Mouse (Mus musculus) cerebellum, adult (tissue): Measurements from ENCODE around the gene Fam198b.
"Not testable (repeated sequence)": the region's sequence is repeated elsewhere in the genome, so short reads cannot be mapped to it uniquely, and the experiment has no call there.

Source experiments
- ATAC-seq: cut with Nextera tagmentation; 2 replicates; pipeline ENCODE4 v1.9.2; 2017; ENCODE audit warnings: mild to moderate bottlenecking, moderate library complexity, mixed read lengths; ENCODE audit not compliant: insufficient number of reproducible peaks, low FRiP score, low TSS enrichment

Gene Fam198b

DNA sequence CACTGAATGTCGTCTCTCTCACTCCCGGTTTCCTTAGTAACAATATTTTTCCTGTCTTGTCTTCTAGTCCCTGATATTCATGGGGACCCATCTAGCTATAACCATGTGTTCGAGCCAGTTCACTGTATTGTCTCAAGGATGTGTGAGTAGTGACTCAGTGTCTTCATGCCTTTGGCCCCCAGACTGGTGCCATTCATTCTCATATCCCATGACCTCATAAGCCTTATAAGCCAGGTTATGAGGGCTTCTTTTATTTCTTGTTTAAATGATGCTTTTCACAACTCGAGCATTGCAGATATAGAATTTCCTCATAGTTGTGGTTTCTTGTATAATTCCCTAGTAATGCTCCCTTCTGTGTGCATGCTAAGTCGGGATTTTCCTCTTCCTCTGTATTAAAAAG, 31.9 kb downstream of the Fam198b start:
- ATAC-seq = no peak

DNA sequence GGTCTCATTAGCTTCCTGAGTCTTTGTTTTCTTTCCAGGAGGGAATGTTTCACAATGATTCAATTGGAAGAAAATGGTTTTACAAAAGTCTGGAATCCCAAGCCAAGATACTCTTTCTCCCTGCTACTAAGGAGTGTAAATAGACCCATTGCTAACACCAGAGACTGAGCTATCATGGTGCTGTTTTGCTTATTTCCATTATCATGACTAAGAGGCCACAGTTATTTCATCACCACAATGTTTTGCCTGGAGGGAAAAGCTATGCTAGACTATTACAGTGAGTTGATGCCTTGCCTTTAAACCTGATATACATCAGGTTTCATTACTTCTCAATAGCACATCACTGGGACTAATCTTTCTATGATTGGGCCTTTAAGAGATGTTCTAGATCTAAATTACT, 34.4 kb downstream of the Fam198b start:
- ATAC-seq = no peak

DNA sequence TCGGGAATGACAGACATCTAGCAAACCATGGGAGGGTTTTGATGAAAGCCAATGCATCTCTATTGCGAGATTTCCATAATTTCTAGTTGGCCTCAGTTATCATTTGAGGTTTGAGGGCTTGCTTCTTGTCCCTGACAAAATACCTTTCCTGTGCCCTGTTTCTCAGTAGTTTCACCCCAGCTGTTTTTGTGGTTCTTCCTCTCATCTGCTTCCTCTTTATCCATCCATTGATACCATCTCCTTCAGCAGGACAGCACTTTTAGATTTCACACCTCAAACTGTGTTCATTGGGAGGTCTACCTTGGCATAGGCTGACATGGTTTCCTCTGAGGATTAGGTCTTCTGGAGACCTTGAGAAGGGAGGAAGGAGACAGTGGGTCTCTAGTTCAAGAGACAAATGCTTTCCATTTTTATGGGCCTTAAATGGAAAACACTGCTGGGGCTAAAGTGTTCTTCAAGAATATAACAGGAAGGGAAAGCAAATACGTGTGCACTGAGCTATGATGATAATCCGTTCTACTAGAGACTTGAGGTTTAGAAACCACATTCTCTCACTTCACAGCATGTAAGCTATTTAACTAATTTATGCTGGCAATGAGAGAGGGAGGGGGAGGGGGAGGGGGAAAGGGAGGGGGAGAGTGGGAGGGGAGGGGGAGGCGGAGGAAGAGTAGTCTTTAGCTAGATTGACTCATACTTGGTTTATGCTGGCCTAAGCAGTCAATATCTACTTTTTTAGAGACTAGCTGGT, 41.8 kb downstream of the Fam198b start:
- no peak for ATAC-seq

DNA sequence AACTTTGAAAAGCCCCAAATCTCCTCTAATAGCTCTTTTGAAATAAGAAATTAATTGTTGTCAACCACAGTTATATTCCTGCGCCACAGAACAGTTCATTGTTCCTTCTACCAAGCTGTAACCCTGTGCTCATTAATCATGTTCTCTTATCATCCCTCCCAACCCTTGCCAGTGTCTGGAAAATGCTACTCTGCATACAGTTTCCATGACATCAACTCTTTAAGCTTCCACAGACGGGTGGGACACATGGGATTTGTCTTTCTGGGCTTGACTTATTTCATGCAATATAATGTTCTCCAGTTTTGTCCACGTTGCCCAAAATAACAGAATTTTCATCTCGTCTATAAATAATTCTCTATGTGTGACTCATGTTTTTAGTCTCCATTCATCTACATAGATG, 42.7 kb downstream of the Fam198b start:
- no peak for ATAC-seq

DNA sequence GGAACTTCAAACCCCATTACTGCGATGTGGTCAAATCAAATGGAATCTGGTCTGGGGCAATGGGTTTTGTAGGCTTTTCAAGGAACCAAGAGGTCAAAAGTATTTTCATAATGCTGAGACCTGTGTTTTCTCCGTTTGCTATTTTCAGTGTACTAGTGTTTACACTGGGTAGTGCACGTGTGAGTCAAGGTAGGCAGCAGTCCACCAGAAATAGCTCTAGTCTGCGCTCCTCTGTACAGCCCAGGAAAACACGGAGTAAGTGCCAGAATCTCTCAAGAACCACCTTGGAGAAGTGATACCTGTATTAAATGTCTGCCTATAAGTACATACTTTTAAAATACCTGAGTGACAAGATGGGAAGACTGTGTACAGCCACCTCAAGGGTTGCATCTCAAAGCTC, 44.1 kb downstream of the Fam198b start:
- no peak for ATAC-seq

DNA sequence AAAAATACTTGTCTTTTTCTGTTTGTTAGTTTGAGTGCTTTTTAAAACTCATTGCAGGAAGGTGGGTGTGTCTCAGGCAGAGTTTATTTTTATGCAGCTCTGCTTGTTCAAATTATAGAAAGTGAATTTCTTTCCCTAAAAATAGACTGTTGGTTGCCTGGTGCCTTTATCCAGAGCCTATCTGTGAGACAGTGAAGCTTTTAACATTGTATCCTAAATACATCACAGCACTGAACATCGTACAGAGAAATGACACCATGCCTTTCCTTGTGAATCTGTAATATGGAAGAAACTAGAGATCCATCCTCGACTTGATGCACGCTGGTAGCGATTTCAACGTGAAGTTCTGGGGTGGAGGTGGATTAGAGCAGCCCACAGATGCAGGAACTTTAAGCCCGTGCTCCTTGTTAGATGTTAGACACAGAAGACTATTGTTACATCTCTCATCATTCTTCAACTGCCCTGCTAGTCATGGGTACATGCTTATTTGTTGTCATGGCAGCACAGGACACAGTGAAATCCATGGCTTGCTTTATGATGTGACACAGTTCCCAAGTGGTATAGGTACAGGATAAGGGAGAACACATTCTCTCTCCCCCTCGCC, 45.9 kb downstream of the Fam198b start:
- no peak for ATAC-seq

DNA sequence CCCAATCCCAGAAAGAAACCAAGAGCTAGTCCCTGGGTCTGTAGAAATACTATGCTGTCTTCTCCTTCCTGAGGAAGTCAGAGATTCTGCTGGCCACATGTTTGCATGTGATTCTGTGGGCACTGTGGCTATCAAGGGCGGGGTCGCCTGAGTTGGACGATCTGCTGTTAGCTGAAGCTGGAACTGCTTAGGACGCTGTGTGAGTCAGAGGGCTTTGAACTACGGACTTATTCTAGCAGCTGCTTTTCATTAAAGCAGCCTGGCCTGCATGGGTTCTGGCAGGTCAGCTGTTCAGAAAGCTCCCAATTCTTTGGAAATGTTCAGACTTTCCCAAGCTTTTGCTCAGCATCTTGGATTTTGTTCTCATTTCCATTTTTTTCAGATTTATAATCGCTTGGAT, 51.9 kb downstream of the Fam198b start:
- ATAC-seq = no peak

DNA sequence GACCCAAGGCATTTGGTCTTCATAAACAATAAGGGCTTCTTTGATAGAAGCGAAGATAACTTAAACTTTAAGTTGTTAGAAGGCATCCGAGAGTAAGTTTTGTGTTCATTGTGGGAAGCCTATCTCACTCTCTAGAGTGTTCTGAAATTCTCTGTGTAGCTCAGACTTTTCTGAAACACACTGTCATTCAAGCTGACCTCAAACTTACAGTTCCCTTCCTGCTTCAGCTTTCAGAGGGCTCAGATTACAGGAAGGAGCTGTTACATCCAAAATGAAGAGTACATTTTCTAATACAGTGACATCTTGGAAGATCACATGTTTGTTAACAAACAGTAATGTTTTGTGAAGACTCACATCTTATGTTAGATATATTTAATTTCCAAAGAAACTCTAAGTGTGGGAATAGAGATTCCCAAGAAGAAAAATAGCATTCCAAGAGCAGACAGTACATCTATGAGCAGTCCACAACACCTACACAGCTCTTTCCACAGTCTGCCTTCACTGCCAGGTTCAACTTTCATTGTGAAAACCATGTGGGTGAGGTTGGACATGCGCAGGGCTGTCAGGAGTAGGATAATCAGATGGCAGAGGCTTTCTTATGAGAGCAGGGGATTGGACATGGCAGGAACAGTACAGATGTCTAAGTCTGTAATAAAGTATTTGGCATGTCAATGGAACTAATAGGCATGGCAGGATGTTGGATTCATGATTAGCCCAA, 52.6 kb downstream of the Fam198b start:
- ATAC-seq = no peak

DNA sequence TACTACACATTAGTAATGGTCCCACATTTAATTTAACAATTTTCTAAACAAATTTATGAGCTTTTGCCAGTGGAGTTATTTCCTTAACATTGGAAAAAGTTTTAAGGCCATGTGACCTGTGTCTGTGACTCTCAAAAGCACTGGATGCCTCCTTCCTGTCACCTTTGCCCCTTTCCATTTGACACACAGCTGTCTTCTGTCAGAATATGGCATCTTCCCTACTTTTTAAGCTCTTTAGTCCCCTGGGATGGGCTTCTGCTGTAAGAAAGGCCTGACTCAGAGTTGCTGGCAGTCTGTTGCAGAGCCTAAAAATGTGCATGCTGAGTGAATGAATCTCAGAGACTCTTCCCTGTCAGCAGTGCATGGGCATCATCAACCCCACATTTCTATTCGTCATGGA, 63.4 kb downstream of the Fam198b start:
- no peak for ATAC-seq

DNA sequence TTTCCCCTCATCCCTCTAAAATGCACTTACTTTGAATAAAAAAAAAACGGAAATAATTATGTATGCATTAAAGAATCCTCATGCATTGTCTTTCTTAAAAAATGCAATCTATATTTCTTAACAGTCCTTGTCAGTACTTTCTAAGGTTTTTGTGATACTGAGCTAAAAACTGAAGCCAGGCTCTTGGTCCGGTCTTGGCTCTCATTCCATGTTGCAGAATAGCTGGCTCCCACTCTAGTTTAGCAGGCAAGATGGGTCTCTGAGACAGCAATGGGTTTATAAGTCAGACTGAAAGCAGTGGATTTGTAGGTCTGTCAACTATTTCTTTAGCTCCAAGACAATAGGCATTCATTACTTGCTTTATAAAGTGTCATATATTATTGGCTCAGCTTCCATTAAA, 63.8 kb downstream of the Fam198b start:
- ATAC-seq = no peak

DNA sequence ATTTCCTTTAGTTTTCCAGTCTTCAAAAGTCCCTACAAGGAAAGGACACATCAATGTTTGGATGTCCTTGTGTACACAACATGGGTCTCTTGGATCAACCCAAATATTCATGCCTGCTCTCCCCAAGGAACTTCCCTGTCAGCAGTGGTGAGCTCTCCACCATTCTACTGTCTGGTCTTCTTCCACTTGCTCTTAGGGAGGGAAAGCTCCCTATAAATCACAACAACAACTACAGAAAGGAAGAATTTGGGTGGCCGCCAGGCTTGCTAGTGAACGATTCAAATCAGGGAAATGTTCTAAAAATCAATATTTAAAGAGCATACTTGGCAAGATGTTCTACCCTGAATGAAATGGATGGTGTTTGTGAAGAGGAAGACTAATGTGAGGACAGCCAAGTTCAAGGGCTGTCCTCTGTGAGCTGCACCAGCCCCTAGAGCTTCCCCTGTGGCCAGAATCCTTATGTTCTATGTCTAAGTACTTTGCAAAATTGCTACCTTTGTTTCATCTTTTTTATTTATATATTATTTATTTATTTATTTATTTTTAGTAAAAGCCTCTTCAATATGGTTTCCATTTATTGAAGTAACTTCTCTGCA, 68.9 kb downstream of the Fam198b start:
- no peak for ATAC-seq

DNA sequence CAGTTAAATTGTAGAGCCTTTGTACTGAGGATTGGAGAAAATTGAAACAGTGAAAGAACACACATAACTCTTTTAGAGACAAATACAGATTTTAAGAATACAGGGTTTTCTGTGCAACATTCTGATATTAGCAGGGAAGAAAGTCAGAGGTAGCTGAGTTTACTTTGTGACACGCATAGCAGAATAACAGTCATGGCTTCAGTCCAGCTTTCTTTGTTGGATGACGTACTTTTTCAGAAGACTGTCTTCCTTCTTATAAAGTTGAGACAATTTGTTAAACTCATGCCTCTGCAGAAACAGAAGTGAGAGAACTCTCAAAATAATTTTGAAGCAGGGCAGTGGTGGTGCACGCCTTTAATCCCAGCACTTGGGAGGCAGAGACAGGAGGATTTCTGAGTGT, 70.9 kb downstream of the Fam198b start:
- no peak for ATAC-seq

DNA sequence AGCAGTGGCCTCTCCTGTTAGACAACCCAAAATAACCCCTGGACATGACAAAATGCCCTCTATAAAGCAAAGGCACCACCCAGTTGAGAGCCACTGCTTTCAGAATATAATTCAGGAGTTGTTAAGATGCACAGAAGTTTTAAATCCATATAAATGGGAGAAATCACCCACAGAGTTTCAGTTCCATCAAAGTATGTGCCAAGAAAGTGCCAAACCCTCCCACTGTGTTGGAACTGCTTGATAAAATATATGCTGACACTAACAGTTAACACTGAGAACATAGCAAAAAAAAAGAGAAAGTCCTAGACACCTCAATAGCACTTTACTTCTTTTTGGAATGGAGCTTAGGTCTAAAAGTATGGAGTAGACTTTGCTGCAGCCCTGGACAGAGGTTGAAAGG, 72.5 kb downstream of the Fam198b start:
- no peak for ATAC-seq

DNA sequence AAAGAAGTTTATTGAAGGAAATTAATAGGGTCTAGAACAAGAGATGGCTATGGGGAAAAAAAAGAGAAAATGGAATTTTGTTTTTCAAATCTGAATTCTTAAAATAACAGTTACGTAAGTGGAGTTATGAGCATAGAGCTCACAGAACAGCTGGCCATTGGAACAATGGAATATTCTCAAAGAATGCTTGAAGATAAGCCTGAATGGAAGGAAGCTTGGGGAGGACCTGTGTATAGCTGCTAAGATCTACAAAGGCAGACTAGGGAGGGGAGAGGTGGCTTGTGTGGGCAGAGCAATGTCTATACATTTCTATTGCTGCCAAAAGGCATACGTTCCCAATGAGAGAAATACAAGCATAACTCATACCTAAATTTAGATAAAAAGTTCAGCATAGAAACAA, 73.4 kb downstream of the Fam198b start:
- ATAC-seq = no peak

DNA sequence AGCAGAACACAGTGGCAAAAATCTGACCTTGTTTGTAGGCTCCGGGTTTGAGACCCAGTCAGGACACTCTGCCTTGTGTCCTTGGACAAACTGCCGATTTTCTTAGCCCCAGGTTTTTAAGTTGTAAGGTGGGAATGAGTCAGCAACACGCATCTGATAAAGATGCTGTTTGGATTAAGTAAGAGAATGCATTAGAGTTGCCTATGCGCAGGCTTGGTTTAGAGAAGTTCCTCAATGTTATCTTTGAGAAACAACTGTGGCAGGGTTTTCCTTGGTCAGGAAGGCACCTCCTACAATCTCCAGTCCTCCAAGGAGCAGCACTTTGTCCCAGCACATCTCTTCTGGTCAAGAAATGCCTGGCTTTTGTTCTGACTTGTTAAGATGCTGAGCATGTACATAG, 82.4 kb downstream of the Fam198b start:
- no peak for ATAC-seq

DNA sequence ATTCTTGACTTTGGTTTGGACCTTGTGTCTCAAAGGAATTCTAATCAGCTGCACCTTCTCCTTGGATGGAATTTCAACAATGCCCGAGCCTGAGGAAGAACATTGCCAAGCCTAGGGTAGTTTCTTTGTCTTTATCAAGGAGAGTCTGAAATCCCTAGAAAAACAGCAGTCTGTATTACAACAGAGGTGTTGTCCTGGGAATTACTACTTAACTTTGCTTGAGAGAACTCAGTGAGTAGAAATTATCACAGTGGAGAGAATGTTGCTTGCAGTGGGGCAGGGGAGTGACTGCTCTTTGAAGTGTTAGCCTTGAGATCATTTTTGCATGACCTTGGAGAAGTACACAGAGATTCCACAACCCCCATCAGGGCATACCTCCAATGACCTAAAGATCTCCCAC, 83.0 kb downstream of the Fam198b start:
- no peak for ATAC-seq

DNA sequence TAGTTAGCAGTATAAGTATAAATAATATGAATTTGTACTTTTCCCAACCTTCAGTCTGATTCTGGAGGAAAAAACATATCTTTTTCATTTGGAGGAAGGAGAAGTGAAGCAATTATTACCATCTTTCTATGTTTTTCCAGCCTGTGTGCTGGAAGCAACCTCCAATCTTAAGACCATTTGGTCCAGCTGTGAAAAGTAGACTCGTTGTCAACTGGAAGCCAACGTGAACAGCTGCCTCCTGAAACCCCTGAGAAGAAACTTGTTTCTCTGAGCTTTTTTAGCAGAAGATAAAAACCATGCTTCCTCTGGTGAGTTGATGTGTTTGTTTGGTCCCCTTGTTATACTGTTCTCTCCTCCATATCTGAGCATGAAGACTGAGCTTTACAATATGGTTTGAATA, 84.1 kb downstream of the Fam198b start:
- ATAC-seq = no peak

DNA sequence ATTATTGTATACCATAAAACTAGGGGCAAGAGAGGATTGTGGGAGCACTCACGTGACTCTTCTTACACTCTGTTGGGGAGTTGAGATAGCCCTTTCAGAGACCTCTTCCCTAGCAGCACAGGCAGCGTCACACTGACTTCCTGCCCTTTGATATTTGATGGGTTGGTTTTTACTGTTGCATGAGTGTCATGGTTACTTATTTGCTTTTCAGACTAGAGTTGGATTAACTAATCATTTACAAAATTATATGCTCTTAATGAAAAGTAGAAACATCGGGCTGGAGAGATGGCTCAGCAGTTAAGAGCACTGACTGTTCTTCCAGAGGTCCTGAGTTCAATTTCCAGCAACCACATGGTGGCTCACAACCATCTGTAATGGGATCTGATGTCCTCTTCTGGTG, 85.2 kb downstream of the Fam198b start:
- ATAC-seq = not testable (repeated sequence)

DNA sequence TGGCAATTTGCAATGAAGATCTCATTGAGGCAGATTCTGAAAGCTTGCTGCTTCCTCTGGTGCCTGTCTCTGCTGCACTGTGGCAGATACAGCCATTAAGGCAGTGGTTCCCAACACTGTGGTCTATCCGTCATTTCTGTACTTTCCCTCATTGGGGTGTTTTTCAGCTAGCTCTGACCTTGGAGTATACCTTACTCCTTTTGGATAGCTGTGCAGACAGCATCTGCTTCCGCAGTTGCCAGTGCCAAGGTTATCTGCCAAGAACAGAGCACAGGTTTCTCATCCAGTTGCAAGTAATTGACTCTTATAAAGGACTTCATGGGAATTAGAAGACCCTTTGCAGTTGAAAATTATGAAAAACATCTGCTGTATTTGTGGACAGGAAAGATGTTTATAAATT, 85.7 kb downstream of the Fam198b start:
- ATAC-seq = no peak

DNA sequence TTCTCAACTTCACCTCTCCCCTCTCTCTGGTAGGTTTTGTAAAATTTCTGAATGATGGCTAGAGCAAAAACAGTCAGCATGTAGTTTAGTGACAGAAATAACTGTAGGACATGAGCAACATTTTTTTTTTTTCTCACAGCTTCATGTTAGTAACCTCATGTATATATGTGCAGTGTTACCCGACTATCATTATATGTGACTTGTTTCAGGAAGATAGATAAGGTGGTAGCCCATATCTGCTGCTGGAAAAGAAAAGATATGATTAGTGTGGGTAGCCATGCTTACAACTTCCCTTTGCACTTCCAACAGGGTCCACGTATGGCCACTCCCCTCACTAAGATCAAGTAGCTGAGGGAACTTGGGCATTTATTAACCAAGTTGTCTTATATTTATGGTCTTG, 86.2 kb downstream of the Fam198b start:
- no peak for ATAC-seq

DNA sequence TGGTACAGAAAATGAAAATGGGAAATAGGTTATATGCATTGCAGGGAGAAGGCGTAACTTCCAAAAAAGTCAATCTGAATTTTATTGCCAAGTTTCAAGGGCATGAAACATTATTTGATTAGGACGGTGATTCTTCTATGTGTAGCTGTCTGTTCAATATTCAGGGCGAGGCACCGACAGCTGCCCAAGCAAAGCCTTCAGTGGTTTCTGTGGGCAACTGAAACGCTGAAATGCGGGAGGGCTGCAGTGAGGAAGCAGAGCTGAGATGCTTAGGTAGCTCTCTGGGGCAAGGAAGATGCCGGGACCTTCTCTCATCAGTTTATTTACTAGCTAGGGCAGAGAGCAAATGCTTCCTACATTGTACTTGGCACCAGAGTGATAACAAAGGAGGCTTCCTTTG, 87.2 kb downstream of the Fam198b start:
- ATAC-seq = no peak
